ENCODE assay signal across 7 mouse cellular contexts in the genomic region with DNA sequence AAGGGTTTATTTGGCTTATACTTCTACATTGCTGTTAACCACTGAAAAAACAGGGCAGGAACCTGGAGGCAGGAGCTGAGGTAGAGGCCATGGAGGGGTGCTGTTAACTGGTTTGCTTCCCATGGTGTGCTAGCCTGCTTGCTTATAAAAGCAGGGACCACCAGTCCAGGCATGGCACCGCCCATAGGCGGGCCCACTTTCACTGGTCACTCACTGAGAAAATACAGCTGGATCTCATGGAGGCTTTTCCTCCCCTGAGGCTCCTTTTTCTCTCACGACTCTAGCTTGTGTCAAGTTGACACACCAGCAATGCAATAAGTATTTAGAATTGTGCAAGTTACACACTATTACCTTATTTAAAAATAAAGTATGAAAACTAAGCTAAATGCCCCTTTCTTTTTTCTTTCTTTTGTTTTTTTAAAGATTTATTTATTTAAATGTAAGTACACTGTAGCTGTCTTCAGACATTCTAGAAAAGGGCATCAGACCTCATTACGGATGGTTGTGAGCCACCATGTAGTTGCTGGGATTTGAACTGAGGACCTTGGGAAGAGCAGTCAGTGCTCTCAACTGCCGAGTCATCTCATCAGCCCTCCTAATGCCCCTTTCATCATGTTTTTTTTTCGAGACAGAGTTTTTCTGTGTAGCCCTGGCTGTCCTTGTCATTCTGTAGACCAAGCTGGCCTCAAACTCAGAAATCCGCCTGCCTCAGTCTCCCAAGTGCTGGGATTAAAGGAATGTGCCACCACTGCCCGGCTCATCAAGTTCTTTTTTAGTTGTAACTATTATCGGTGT. TPM values are rescaled to one million over a fixed set of nuclear protein-coding genes. Genes with fewer than 3 reads are reported as not detected.
DNase-seq lines count a peak whose midpoint lies in the region; ATAC-seq lines count a peak whose summit lies in the region.

No protein-coding gene starts in this region.

- H3K9me3 ChIP-seq in forebrain, embryonic 13.5 days (replicated peaks) = no peaks in the 10 kb centered on the region
- no peaks in the 10 kb centered on the region for H3K9me3 ChIP-seq in limb, embryonic 12.5 days
- H3K9me3 ChIP-seq in stomach, embryonic 16.5 days (replicated peaks; ENCODE audit: control insufficient read depth, low read length) = no peaks in the 10 kb centered on the region

- peaks cover 19% of the 10 kb centered on the region for H3K4me1 ChIP-seq in forebrain, embryonic 13.5 days
- peaks cover 3% of the 10 kb centered on the region for H3K4me1 ChIP-seq in limb, embryonic 12.5 days (replicated peaks)
- no peaks in the 10 kb centered on the region for H3K4me1 ChIP-seq in stomach, embryonic 16.5 days (ENCODE audit: control insufficient read depth, insufficient read depth, low read length)

- no peak for ATAC-seq in forebrain, embryonic 13.5 days
- ATAC-seq in limb, embryonic 12.5 days (ENCODE audit: insufficient number of reproducible peaks, insufficient read depth, low FRiP score, low TSS enrichment, low read depth) = no peak
- ATAC-seq in stomach, embryonic 16.5 days (ENCODE audit: insufficient read depth, low FRiP score) = no peak
- no peak for ATAC-seq in megakaryocyte-erythroid progenitor cell, adult 5-6 weeks (replicated peaks; ENCODE audit: low FRiP score, low TSS enrichment, poor library complexity, severe bottlenecking)

- no peaks in the 10 kb centered on the region for H3K36me3 ChIP-seq in forebrain, embryonic 13.5 days (ENCODE audit: poor library complexity, severe bottlenecking)
- H3K36me3 ChIP-seq in limb, embryonic 12.5 days = no peaks in the 10 kb centered on the region
- no peaks in the 10 kb centered on the region for H3K36me3 ChIP-seq in stomach, embryonic 16.5 days (ENCODE audit: control insufficient read depth, insufficient read depth, low read length)

- WGBS in forebrain, embryonic 13.5 days = 56% methylated on average over 9 of the region's 9 CpGs
- 61% methylated on average over 9 of the region's 9 CpGs for WGBS in limb, embryonic 12.5 days
- WGBS in stomach, embryonic 16.5 days = 41% methylated on average over 9 of the region's 9 CpGs

- no peaks in the 10 kb centered on the region for H3K27me3 ChIP-seq in forebrain, embryonic 13.5 days
- no peaks in the 10 kb centered on the region for H3K27me3 ChIP-seq in limb, embryonic 12.5 days
- no peaks in the 10 kb centered on the region for H3K27me3 ChIP-seq in stomach, embryonic 16.5 days (ENCODE audit: control insufficient read depth, insufficient read depth, low read length)

- peak overlapping the region; percentile 70 for H3K4me2 ChIP-seq in forebrain, embryonic 13.5 days
- H3K4me2 ChIP-seq in limb, embryonic 12.5 days = peak overlapping the region; percentile 58
- H3K4me2 ChIP-seq in stomach, embryonic 16.5 days (ENCODE audit: low read depth, low read length) = peak overlapping the region; percentile 54

- no peak overlapping the region for H3K27ac ChIP-seq in forebrain, embryonic 13.5 days
- H3K27ac ChIP-seq in limb, embryonic 12.5 days = peak overlapping the region; percentile 56; the same call in 1 of the 2 replicates
- H3K27ac ChIP-seq in stomach, embryonic 16.5 days (ENCODE audit: low read length) = no peak overlapping the region

- H3K4me3 ChIP-seq in forebrain, embryonic 13.5 days = peak overlapping the region; percentile 99
- peak overlapping the region; percentile 85 for H3K4me3 ChIP-seq in limb, embryonic 12.5 days (replicated peaks)
- peak overlapping the region; percentile 100 for H3K4me3 ChIP-seq in stomach, embryonic 16.5 days (replicated peaks; ENCODE audit: low read length)

- peak overlapping the region; percentile 98 for H3K9ac ChIP-seq in forebrain, embryonic 13.5 days
- no peak overlapping the region for H3K9ac ChIP-seq in limb, embryonic 12.5 days (replicated peaks)
- H3K9ac ChIP-seq in stomach, embryonic 16.5 days (ENCODE audit: low read length) = peak overlapping the region; percentile 26; the same call in 1 of the 2 replicates

- peak; percentile 8 for DNase-seq in lung, postnatal 10 days
- DNase-seq in lung, postnatal 14 days = no peak
- DNase-seq in adrenal gland, postnatal 4 days (ENCODE audit: low spot score in 2 of 2) = no peak

RNA-seq across cellular contexts. Expression of a gene that starts 1.0 kb away (rescaled TPM):
- 29.9 and 32.0 TPM in 2 replicates for polyA plus RNA-seq in forebrain, embryonic 13.5 days (2015; fragmentation: Nextera tagmentation; extraction: Ambion mirVana)
- polyA plus RNA-seq in limb, embryonic 12.5 days (2016; fragmentation: Nextera tagmentation; extraction: Ambion mirVana) = 34.6 and 34.8 TPM in 2 replicates
- 18.1 and 22.1 TPM in 2 replicates for polyA plus RNA-seq in stomach, embryonic 16.5 days (2015; fragmentation: Nextera tagmentation; extraction: Ambion mirVana)
- total RNA-seq in megakaryocyte-erythroid progenitor cell, adult 5-6 weeks (2014; fragmentation: Nextera tagmentation) = 22.2 and 29.3 TPM in 2 replicates
- 32.3 and 32.7 TPM in 2 replicates for total RNA-seq in megakaryocyte-erythroid progenitor cell, adult 5-6 weeks (2017)
- total RNA-seq in adrenal gland, postnatal 4 days (2021) = 10 to 100 TPM; 79.1 to 88.6 TPM

RNA-seq across cellular contexts. Expression of a gene that starts 53.8 kb away (rescaled TPM):
- 38.5 and 39.3 TPM in 2 replicates for polyA plus RNA-seq in forebrain, embryonic 13.5 days (2015; fragmentation: Nextera tagmentation; extraction: Ambion mirVana)
- 35.7 and 39.7 TPM in 2 replicates for polyA plus RNA-seq in limb, embryonic 12.5 days (2016; fragmentation: Nextera tagmentation; extraction: Ambion mirVana)
- 18.4 and 18.6 TPM in 2 replicates for polyA plus RNA-seq in stomach, embryonic 16.5 days (2015; fragmentation: Nextera tagmentation; extraction: Ambion mirVana)
- 23.4 and 23.8 TPM in 2 replicates for total RNA-seq in megakaryocyte-erythroid progenitor cell, adult 5-6 weeks (2014; fragmentation: Nextera tagmentation)
- total RNA-seq in megakaryocyte-erythroid progenitor cell, adult 5-6 weeks (2017) = 44.0 and 60.6 TPM in 2 replicates
- 10 to 100 TPM; 29.5 to 32.8 TPM for total RNA-seq in adrenal gland, postnatal 4 days (2021)

RNA-seq across cellular contexts. Expression of a gene that starts 59.8 kb away (rescaled TPM):
- not detected in 2 replicates for polyA plus RNA-seq in forebrain, embryonic 13.5 days (2015; fragmentation: Nextera tagmentation; extraction: Ambion mirVana)
- not detected in 2 replicates for polyA plus RNA-seq in limb, embryonic 12.5 days (2016; fragmentation: Nextera tagmentation; extraction: Ambion mirVana)
- polyA plus RNA-seq in stomach, embryonic 16.5 days (2015; fragmentation: Nextera tagmentation; extraction: Ambion mirVana) = 0.15 TPM in 1 of 2 replicates, not detected in the other
- total RNA-seq in megakaryocyte-erythroid progenitor cell, adult 5-6 weeks (2014; fragmentation: Nextera tagmentation) = not detected in 2 replicates
- not detected in 2 replicates for total RNA-seq in megakaryocyte-erythroid progenitor cell, adult 5-6 weeks (2017)
- under 1 TPM; 0.20 to 0.23 TPM for total RNA-seq in adrenal gland, postnatal 4 days (2021)
